Mouse (Mus musculus) ES-Bruce4 (cell line): ENCODE data around the gene Rab4a.

ENCODE experiments used
- CTCF ChIP-seq: IDR thresholded peaks from one replicate; pipeline ENCODE4 v1.8.1; 2011; ENCODE audit warnings: low read depth, low read length
- EP300 ChIP-seq: IDR thresholded peaks from 2 replicates; pipeline ENCODE4 v1.6.1; 2011; ENCODE audit warnings: low read depth, low read length; ENCODE audit not compliant: insufficient read depth
- POLR2A ChIP-seq: IDR thresholded peaks from one replicate; pipeline ENCODE4 v1.8.1; 2011; ENCODE audit warnings: low read length; ENCODE audit not compliant: insufficient read depth

DNA sequence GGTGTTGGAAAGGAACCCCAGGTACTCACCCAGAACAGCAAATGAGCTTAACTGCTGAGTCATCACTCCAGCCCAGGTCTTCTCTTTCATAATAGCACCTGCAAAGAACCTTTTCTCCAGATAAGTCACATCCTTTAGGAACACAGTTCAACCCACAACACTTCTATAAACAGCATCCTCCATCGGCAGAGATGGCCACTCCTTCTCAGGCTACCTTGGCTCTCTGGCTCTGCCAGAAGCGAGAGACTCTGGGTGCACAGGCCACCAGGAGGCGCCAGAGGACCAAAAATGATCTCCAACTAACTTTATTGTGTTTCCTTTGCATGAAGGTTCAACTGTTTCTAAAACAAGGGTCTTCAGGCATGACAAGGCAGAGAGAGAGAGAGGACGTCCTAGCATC lies 15.8 kb upstream of the Rab4a start:
- TF ChIP-seq CTCF (peak; percentile 86), EP300 (no peak), POLR2A (no peak)
